Mouse (Mus musculus): ENCODE measurements around the gene Procr.

DNA sequence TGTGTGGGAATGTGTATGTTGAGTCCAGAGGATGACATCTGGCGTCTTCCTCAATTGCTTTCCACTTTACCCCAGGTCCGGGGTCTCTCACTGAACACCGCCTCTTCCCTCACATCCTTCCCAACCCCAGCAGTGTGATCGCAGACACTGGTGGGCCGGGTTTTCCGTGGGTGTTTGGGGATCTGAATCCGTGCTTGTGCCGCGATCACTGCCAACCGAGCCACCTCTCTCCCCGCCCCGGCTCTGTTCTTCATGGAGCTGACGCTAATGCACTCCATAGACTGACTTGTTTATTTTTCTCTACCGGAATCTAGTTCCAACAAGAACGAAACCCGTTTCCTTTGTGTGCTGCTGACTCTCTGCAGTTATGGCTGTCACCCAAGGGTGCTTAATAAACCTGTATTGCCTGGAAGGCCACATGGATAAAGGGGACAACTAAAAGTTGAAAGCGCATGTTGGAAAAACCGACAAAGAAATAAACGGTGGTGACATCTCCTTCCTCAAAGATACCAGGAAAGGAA is 49.5 kb upstream of the Procr start:
- TF ChIP-seq CTCF (IDR thresholded peaks at IDR 0.05; ENCODE audit: extremely low read depth, insufficient read depth, insufficient read length, insufficient replicate concordance), result no peak
- TF ChIP-seq POLR2A (IDR thresholded peaks at IDR 0.05; ENCODE audit: low read depth, low read length), result no peak

Measured in spleen, adult 2 months (tissue).